Mouse (Mus musculus): ENCODE measurements around the gene D17H6S53E. TPM values are rescaled to one million over a fixed set of nuclear protein-coding genes. Genes with fewer than 3 reads are reported as not detected.

The D17H6S53E gene
- total RNA-seq, 1 experiment: 11.2 TPM

- TF ChIP-seq ZNF384 (IDR thresholded peaks at IDR 0.05; ENCODE audit: low read depth, low read length) (no peak), CHD2 (IDR thresholded peaks at IDR 0.05; ENCODE audit: low read depth, low read length) (no peak), HCFC1 (IDR thresholded peaks at IDR 0.05; ENCODE audit: borderline replicate concordance, insufficient read depth, low read length) (no peak), ZC3H11A (IDR thresholded peaks at IDR 0.05; ENCODE audit: borderline replicate concordance, low read depth, low read length) (no peak), MAFK (IDR thresholded peaks at IDR 0.05; ENCODE audit: insufficient read depth, low read depth, low read length) (no peak)
- no peak overlapping the region for H3K9ac ChIP-seq (ENCODE audit: insufficient read depth, low read depth, low read length, poor library complexity, severe bottlenecking)
Observed at GRCm38 (mm10) chr17:35079778-35080177, 46.4 kb upstream of the D17H6S53E start.

GRCm38 (mm10) chr17:35080248-35080647 lies 45.9 kb upstream of the D17H6S53E start:
- H3K9me3 ChIP-seq (ENCODE audit: control insufficient read depth, insufficient read depth, low read depth, low read length): no peaks in the 10 kb centered on the region
- no peaks in the 10 kb centered on the region for H3K36me3 ChIP-seq (ENCODE audit: control insufficient read depth, insufficient read depth, low read length, poor library complexity, severe bottlenecking)
- H3K27ac ChIP-seq (ENCODE audit: insufficient read depth, low read depth, low read length, poor library complexity, severe bottlenecking): no peak overlapping the region
- no peak for TF ChIP-seq HCFC1 (IDR thresholded peaks at IDR 0.05; ENCODE audit: borderline replicate concordance, insufficient read depth, low read length)
- TF ChIP-seq MAFK (IDR thresholded peaks at IDR 0.05; ENCODE audit: insufficient read depth, low read depth, low read length): no peak
- TF ChIP-seq CHD2 (IDR thresholded peaks at IDR 0.05; ENCODE audit: low read depth, low read length): no peak
- no peak for TF ChIP-seq ZNF384 (IDR thresholded peaks at IDR 0.05; ENCODE audit: low read depth, low read length)
- TF ChIP-seq ZC3H11A (IDR thresholded peaks at IDR 0.05; ENCODE audit: borderline replicate concordance, low read depth, low read length): no peak
- DNase-seq (ENCODE audit: low read depth, low spot score): no peak
- no peak overlapping the region for H3K4me3 ChIP-seq (ENCODE audit: insufficient read depth in 1 of 2, low read depth in 1 of 2, low read length in 2 of 2, poor library complexity in 1 of 2, severe bottlenecking in 1 of 2)
- H3K4me1 ChIP-seq (ENCODE audit: control insufficient read depth in 2 of 2, insufficient read depth in 2 of 2, low read length in 2 of 2, poor library complexity in 1 of 2): peaks cover 11 to 15% of the 10 kb centered on the region in 2 experiments
- H3K9ac ChIP-seq (ENCODE audit: insufficient read depth, low read depth, low read length, poor library complexity, severe bottlenecking): no peak overlapping the region
- in situ Hi-C loops (cut with MboI; ENCODE audit: low sequenced_read_pairs in 2 of 2, unreplicated experiment in 2 of 2): no loop called here

More at GRCm38 (mm10) chr17:35079778-35080177, 46.4 kb upstream of the D17H6S53E start:
- no peak for DNase-seq (ENCODE audit: low read depth, low spot score)
- Histone ChIP-seq H3K4me3 (ENCODE audit: insufficient read depth in 1 of 2, low read depth in 1 of 2, low read length in 2 of 2, poor library complexity in 1 of 2, severe bottlenecking in 1 of 2) (no peak overlapping the region), H3K9me3 (ENCODE audit: control insufficient read depth, insufficient read depth, low read depth, low read length) (no peaks in the 10 kb centered on the region), H3K36me3 (ENCODE audit: control insufficient read depth, insufficient read depth, low read length, poor library complexity, severe bottlenecking) (no peaks in the 10 kb centered on the region), H3K4me1 (ENCODE audit: control insufficient read depth in 2 of 2, insufficient read depth in 2 of 2, low read length in 2 of 2, poor library complexity in 1 of 2) (peaks cover 11 to 15% of the 10 kb centered on the region in 2 experiments), H3K27ac (ENCODE audit: insufficient read depth, low read depth, low read length, poor library complexity, severe bottlenecking) (no peak overlapping the region)
- in situ Hi-C loops (cut with MboI; ENCODE audit: low sequenced_read_pairs in 2 of 2, unreplicated experiment in 2 of 2): no loop called here

- no peaks in the 10 kb centered on the region for H3K36me3 ChIP-seq (ENCODE audit: control insufficient read depth, insufficient read depth, low read length, poor library complexity, severe bottlenecking)
- no peak overlapping the region for H3K4me3 ChIP-seq (ENCODE audit: insufficient read depth in 1 of 2, low read depth in 1 of 2, low read length in 2 of 2, poor library complexity in 1 of 2, severe bottlenecking in 1 of 2)
- peaks cover 7 to 15% of the 10 kb centered on the region in 2 experiments for H3K4me1 ChIP-seq (ENCODE audit: control insufficient read depth in 2 of 2, insufficient read depth in 2 of 2, low read length in 2 of 2, poor library complexity in 1 of 2)
- TF ChIP-seq MAFK (IDR thresholded peaks at IDR 0.05; ENCODE audit: insufficient read depth, low read depth, low read length) (no peak), CHD2 (IDR thresholded peaks at IDR 0.05; ENCODE audit: low read depth, low read length) (no peak), ZNF384 (IDR thresholded peaks at IDR 0.05; ENCODE audit: low read depth, low read length) (no peak), ZC3H11A (IDR thresholded peaks at IDR 0.05; ENCODE audit: borderline replicate concordance, low read depth, low read length) (no peak), HCFC1 (IDR thresholded peaks at IDR 0.05; ENCODE audit: borderline replicate concordance, insufficient read depth, low read length) (no peak)
- no peaks in the 10 kb centered on the region for H3K9me3 ChIP-seq (ENCODE audit: control insufficient read depth, insufficient read depth, low read depth, low read length)
- H3K27ac ChIP-seq (ENCODE audit: insufficient read depth, low read depth, low read length, poor library complexity, severe bottlenecking): no peak overlapping the region
- H3K9ac ChIP-seq (ENCODE audit: insufficient read depth, low read depth, low read length, poor library complexity, severe bottlenecking): no peak overlapping the region
- DNase-seq (ENCODE audit: low read depth, low spot score): no peak
- in situ Hi-C loops (cut with MboI; ENCODE audit: low sequenced_read_pairs in 2 of 2, unreplicated experiment in 2 of 2): no loop called here
Observed at GRCm38 (mm10) chr17:35080710-35081109, 45.5 kb upstream of the D17H6S53E start.

- in situ Hi-C loops (cut with MboI; ENCODE audit: low sequenced_read_pairs in 2 of 2, unreplicated experiment in 2 of 2): no loop called here
- no peak for TF ChIP-seq ZC3H11A (IDR thresholded peaks at IDR 0.05; ENCODE audit: borderline replicate concordance, low read depth, low read length)
- no peak for TF ChIP-seq MAFK (IDR thresholded peaks at IDR 0.05; ENCODE audit: insufficient read depth, low read depth, low read length)
- TF ChIP-seq ZNF384 (IDR thresholded peaks at IDR 0.05; ENCODE audit: low read depth, low read length): no peak
- no peak for TF ChIP-seq HCFC1 (IDR thresholded peaks at IDR 0.05; ENCODE audit: borderline replicate concordance, insufficient read depth, low read length)
- TF ChIP-seq CHD2 (IDR thresholded peaks at IDR 0.05; ENCODE audit: low read depth, low read length): no peak
- no peak overlapping the region for H3K9ac ChIP-seq (ENCODE audit: insufficient read depth, low read depth, low read length, poor library complexity, severe bottlenecking)
- H3K4me1 ChIP-seq (ENCODE audit: control insufficient read depth in 2 of 2, insufficient read depth in 2 of 2, low read length in 2 of 2, poor library complexity in 1 of 2): peaks cover 3 to 9% of the 10 kb centered on the region in 2 experiments; a peak in 3 of 4 replicates
- no peak overlapping the region for H3K4me3 ChIP-seq (ENCODE audit: insufficient read depth in 1 of 2, low read depth in 1 of 2, low read length in 2 of 2, poor library complexity in 1 of 2, severe bottlenecking in 1 of 2)
- no peaks in the 10 kb centered on the region for H3K36me3 ChIP-seq (ENCODE audit: control insufficient read depth, insufficient read depth, low read length, poor library complexity, severe bottlenecking)
- no peaks in the 10 kb centered on the region for H3K9me3 ChIP-seq (ENCODE audit: control insufficient read depth, insufficient read depth, low read depth, low read length)
- DNase-seq (ENCODE audit: low read depth, low spot score): no peak
- no peak overlapping the region for H3K27ac ChIP-seq (ENCODE audit: insufficient read depth, low read depth, low read length, poor library complexity, severe bottlenecking)
Observed at GRCm38 (mm10) chr17:35082841-35083576, 43.2 kb upstream of the D17H6S53E start.

Measured in ES-E14 (cell line).